ENCODE assay signal across 8 mouse cellular contexts in genomic region chr2:69205791-69206351, GRCm38 (mm10). TPM values are rescaled to one million over a fixed set of nuclear protein-coding genes. Genes with fewer than 3 reads are reported as not detected.
A peak's percentile ranks its signal among the peaks of the same experiment; 100 is the strongest.
DNase-seq lines count a peak whose midpoint lies in the region; ATAC-seq and TF ChIP-seq lines count a peak whose summit lies in the region.

Gene Spc25 (minus strand): TSS chr2:69206194.

- peak within 1 kb of the TSS; percentile 70 for H3K4me2 ChIP-seq in embryonic facial prominence, embryonic 13.5 days
- peak within 1 kb of the TSS; percentile 67 for H3K4me2 ChIP-seq in limb, embryonic 12.5 days
- peak within 1 kb of the TSS; percentile 94 for H3K4me2 ChIP-seq in midbrain, embryonic 15.5 days

- DNase-seq in 3134 (ENCODE audit: extremely low read depth, insufficient read length, low spot score), result peak; percentile 87
- peak; percentile 92 for DNase-seq in adrenal gland, postnatal 36 days
- peak; percentile 94 to 96 for DNase-seq in heart, adult 18-20 months
- peak; percentile 98 for DNase-seq in kidney, adult 2 months
- DNase-seq in spleen, adult 2 months (ENCODE audit: low read depth in 1 of 2, low spot score in 2 of 2), result peak; percentile 87 to 89

- TF ChIP-seq POLR2A in kidney, adult 2 months (IDR thresholded peaks at IDR 0.05; ENCODE audit: low read depth, low read length), result no peak
- TF ChIP-seq POLR2A in spleen, adult 2 months (IDR thresholded peaks at IDR 0.05; ENCODE audit: low read depth, low read length), result peak; percentile 11; the same call in 1 of the 2 replicates

- H3K4me1 ChIP-seq in embryonic facial prominence, embryonic 13.5 days, result peaks cover 12% of the 10 kb centered on the region
- H3K4me1 ChIP-seq in kidney, adult 2 months (ENCODE audit: control insufficient read depth, insufficient read depth, low read length), result peaks cover 3% of the 10 kb centered on the region; the same call in 1 of the 2 replicates
- peaks cover 9% of the 10 kb centered on the region for H3K4me1 ChIP-seq in limb, embryonic 12.5 days (replicated peaks)
- peaks cover 5% of the 10 kb centered on the region for H3K4me1 ChIP-seq in midbrain, embryonic 15.5 days
- peaks cover 5% of the 10 kb centered on the region; the same call in 1 of the 2 replicates for H3K4me1 ChIP-seq in spleen, adult 2 months (ENCODE audit: control insufficient read depth, insufficient read depth, insufficient read length)

- under 1% methylated on average over 46 of the region's 46 CpGs for WGBS in embryonic facial prominence, embryonic 13.5 days
- under 1% methylated on average over 46 of the region's 46 CpGs for WGBS in kidney, adult 2 months
- WGBS in limb, embryonic 12.5 days, result under 1% methylated on average over 46 of the region's 46 CpGs
- WGBS in midbrain, embryonic 15.5 days, result 1% methylated on average over 44 of the region's 46 CpGs
- WGBS in spleen, adult 2 months, result under 1% methylated on average over 46 of the region's 46 CpGs

- no peaks in the 10 kb centered on the region for H3K9me3 ChIP-seq in embryonic facial prominence, embryonic 13.5 days
- H3K9me3 ChIP-seq in limb, embryonic 12.5 days, result no peaks in the 10 kb centered on the region
- H3K9me3 ChIP-seq in midbrain, embryonic 15.5 days, result no peaks in the 10 kb centered on the region

- H3K36me3 ChIP-seq in embryonic facial prominence, embryonic 13.5 days, result peaks cover 16% of the 10 kb centered on the region
- no peaks in the 10 kb centered on the region for H3K36me3 ChIP-seq in kidney, adult 2 months (ENCODE audit: control insufficient read depth, insufficient read depth, low read length)
- peaks cover 16% of the 10 kb centered on the region for H3K36me3 ChIP-seq in limb, embryonic 12.5 days
- no peaks in the 10 kb centered on the region for H3K36me3 ChIP-seq in midbrain, embryonic 15.5 days (replicated peaks)
- H3K36me3 ChIP-seq in spleen, adult 2 months (ENCODE audit: control insufficient read depth, insufficient read depth, low read length), result peaks cover 2% of the 10 kb centered on the region; the same call in 1 of the 2 replicates

- no peaks in the 10 kb centered on the region for H3K27me3 ChIP-seq in embryonic facial prominence, embryonic 13.5 days
- H3K27me3 ChIP-seq in kidney, adult 2 months (replicated peaks; ENCODE audit: control insufficient read depth, insufficient read depth, low read length), result no peaks in the 10 kb centered on the region
- no peaks in the 10 kb centered on the region for H3K27me3 ChIP-seq in limb, embryonic 12.5 days
- no peaks in the 10 kb centered on the region for H3K27me3 ChIP-seq in midbrain, embryonic 15.5 days (replicated peaks)
- H3K27me3 ChIP-seq in spleen, adult 2 months (ENCODE audit: control insufficient read depth, insufficient read depth, low read length), result no peaks in the 10 kb centered on the region

- 0 out of 2 replicates have a peak, but pooled peaks have one; percentile 10 for TF ChIP-seq CTCF in kidney, adult 2 months (conservative IDR thresholded peaks at IDR 0.05; ENCODE audit: insufficient read depth, insufficient read length, low read depth, low read length)
- no peak for TF ChIP-seq CTCF in spleen, adult 2 months (IDR thresholded peaks at IDR 0.05; ENCODE audit: extremely low read depth, insufficient read depth, insufficient read length, insufficient replicate concordance)

- H3K9ac ChIP-seq in embryonic facial prominence, embryonic 13.5 days, result peak within 1 kb of the TSS; percentile 87
- H3K9ac ChIP-seq in limb, embryonic 12.5 days (replicated peaks), result peak within 1 kb of the TSS; percentile 80
- H3K9ac ChIP-seq in midbrain, embryonic 15.5 days, result peak within 1 kb of the TSS; percentile 38

- peak within 1 kb of the TSS; percentile 81 for H3K27ac ChIP-seq in embryonic facial prominence, embryonic 13.5 days
- peak within 1 kb of the TSS; percentile 41 for H3K27ac ChIP-seq in kidney, adult 2 months (ENCODE audit: insufficient read depth, low read depth, low read length)
- peak within 1 kb of the TSS; percentile 90 for H3K27ac ChIP-seq in limb, embryonic 12.5 days
- no peak within 1 kb of the TSS for H3K27ac ChIP-seq in midbrain, embryonic 15.5 days
- no peak within 1 kb of the TSS for H3K27ac ChIP-seq in spleen, adult 2 months (ENCODE audit: insufficient read depth, low read length)

- peak within 1 kb of the TSS; percentile 88 for H3K4me3 ChIP-seq in embryonic facial prominence, embryonic 13.5 days
- H3K4me3 ChIP-seq in kidney, adult 2 months (ENCODE audit: insufficient read depth, low read depth, low read length), result peak within 1 kb of the TSS; percentile 61
- H3K4me3 ChIP-seq in limb, embryonic 12.5 days (replicated peaks), result peak within 1 kb of the TSS; percentile 82
- H3K4me3 ChIP-seq in midbrain, embryonic 15.5 days, result peak within 1 kb of the TSS; percentile 66
- H3K4me3 ChIP-seq in spleen, adult 2 months (ENCODE audit: extremely low read depth, insufficient read depth, insufficient read length), result peak within 1 kb of the TSS; percentile 72

- peak; percentile 99 for ATAC-seq in embryonic facial prominence, embryonic 13.5 days (ENCODE audit: insufficient number of reproducible peaks, insufficient read depth, low FRiP score, low TSS enrichment, low read depth)
- peak; percentile 98 for ATAC-seq in limb, embryonic 12.5 days (ENCODE audit: insufficient number of reproducible peaks, insufficient read depth, low FRiP score, low TSS enrichment, low read depth)
- ATAC-seq in midbrain, embryonic 15.5 days (replicated peaks), result peak; percentile 100

RNA-seq across cellular contexts. Expression of gene Spc25, which starts in this region (rescaled TPM):
- total RNA-seq in adrenal gland, postnatal 36 days (2021), result 1 to 10 TPM; 3.7 to 4.1 TPM
- polyA plus RNA-seq in embryonic facial prominence, embryonic 13.5 days (2015; fragmentation: Nextera tagmentation; extraction: Ambion mirVana), result 173 and 175 TPM in 2 replicates
- total RNA-seq in heart, adult 18-20 months (2021), result under 1 TPM; 0.67 to 0.75 TPM
- 7.3 and 9.3 TPM in 2 replicates for polyA plus RNA-seq in kidney, adult 2 months (2012; rRNA removed)
- 193 and 196 TPM in 2 replicates for polyA plus RNA-seq in limb, embryonic 12.5 days (2016; fragmentation: Nextera tagmentation; extraction: Ambion mirVana)
- polyA plus RNA-seq in midbrain, embryonic 15.5 days (2015; fragmentation: Nextera tagmentation; extraction: Ambion mirVana), result 24.5 and 30.9 TPM in 2 replicates
- polyA plus RNA-seq in spleen, adult 2 months (2012; rRNA removed), result 0.73 and 1.2 TPM in 2 replicates

Comparison
In these comparisons a context has a peak if more than half of its experiments do, and no peak if none do; other contexts are left out.
1. Peak in DNase-seq in heart, adult 18-20 months; RNA of the gene not detected or under 1 TPM.
2. H3K27ac ChIP-seq: peak in embryonic facial prominence, embryonic 13.5 days (single experiment), kidney, adult 2 months (single experiment) and limb, embryonic 12.5 days (single experiment); none in midbrain, embryonic 15.5 days (single experiment) and spleen, adult 2 months (single experiment).
3. Peak in every context shown above with its lines, with median percentiles within 50 percentile points of each other: DNase-seq, ATAC-seq, H3K4me2 ChIP-seq, H3K4me3 ChIP-seq and H3K9ac ChIP-seq.